Mouse (Mus musculus): ENCODE measurements around the gene Slc16a8. TPM values are rescaled to one million over a fixed set of nuclear protein-coding genes. Genes with fewer than 3 reads are reported as not detected.
A peak's percentile ranks its signal among the peaks of the same experiment; 100 is the strongest.

Gene Slc16a8
- total RNA-seq, 2 experiments from 2014 or later, result 0.13 to 0.53 TPM

- DNase-seq, result peak; percentile 63
- intact Hi-C loops (cut with DNase I), result no loop called here
- Histone ChIP-seq H3K4me3 (peak overlapping the region; percentile 83), H3K27ac (peak overlapping the region; percentile 81)
- no peak for TF ChIP-seq CTCF (IDR thresholded peaks at IDR 0.05)
Observed at GRCm38 (mm10) chr15:79261095-79261725, 6.6 kb upstream of the Slc16a8 start.

DNA sequence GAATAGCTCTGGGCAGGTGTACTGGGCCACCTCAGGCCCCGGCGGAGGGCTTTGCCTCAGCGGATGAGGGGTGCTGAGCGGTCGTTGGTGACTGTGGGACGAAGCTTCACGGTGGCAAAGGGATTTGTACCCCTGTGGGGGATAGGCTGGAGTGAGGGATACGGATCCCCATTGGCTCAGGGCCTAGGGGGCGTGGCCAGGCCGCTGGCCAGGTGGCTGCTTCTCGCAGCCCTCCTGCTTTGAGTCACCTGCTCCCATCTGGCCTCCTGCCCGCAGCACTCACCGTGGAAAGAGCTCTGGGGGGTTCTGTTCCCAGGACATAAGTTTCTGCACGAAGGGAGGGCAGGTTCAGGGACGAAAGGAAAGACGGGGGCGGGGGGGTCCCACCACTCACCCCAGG is 4.0 kb upstream of the Slc16a8 start:
- no peak overlapping the region for H3K27ac ChIP-seq
- H3K4me3 ChIP-seq, result no peak overlapping the region
- no peak for TF ChIP-seq CTCF (IDR thresholded peaks at IDR 0.05)
- no peak for DNase-seq
- intact Hi-C loops (cut with DNase I), result no loop called here

- intact Hi-C loops (cut with DNase I), result no loop called here
- H3K27ac ChIP-seq, result peak overlapping the region; percentile 51; the same call in 1 of the 2 replicates
- peak overlapping the region; percentile 68 for H3K4me3 ChIP-seq
- TF ChIP-seq CTCF (IDR thresholded peaks at IDR 0.05), result no peak
- no peak for DNase-seq
Observed at GRCm38 (mm10) chr15:79252580-79252979, 2.0 kb downstream of the Slc16a8 start.

DNA sequence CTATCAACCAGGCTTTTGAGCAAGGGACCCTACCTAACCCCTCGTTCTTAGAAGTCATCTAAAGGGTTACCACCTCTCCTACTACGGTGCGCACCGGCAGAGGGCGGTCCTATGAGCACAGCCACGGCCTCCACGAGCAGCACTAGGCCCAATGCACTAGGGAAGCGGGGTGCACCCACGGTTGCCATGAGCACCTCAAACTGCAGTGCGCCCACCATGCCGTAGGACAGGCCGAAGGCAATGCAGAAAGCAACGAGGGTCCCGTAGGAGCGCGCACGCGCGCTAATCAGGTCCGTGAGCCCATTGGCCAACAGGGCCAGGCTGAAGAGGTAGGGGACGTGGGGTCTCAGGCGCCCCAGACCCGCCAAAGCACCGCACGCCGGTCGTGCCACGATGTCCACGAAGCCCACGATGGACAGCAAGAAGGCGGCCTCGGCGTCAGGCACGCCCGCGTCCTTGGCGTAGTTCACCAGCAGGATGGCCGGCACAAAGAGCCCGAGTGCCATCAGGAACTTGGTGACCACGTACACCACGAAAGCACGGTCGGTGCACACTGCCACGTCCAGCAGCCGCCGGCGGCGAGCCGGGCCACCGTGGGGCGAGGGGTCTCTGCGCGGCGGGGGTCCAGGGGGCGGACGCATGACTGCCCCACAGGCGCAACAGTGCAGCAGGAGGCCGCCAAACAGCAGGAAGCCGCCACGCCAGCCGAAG is 2.6 kb downstream of the Slc16a8 start:
- peak overlapping the region; percentile 68 for H3K4me3 ChIP-seq
- peak; percentile 28; the same call in 1 of the 2 replicates for TF ChIP-seq CTCF (IDR thresholded peaks at IDR 0.05)
- peak overlapping the region; percentile 51 for H3K27ac ChIP-seq
- DNase-seq, result peak; percentile 64
- intact Hi-C loops (cut with DNase I), result no loop called here

- no peak overlapping the region for H3K4me3 ChIP-seq
- DNase-seq, result no peak
- no peak overlapping the region for H3K27ac ChIP-seq
- TF ChIP-seq CTCF (IDR thresholded peaks at IDR 0.05), result no peak
- intact Hi-C loops (cut with DNase I), result no loop called here
Observed at GRCm38 (mm10) chr15:79251168-79251567, 3.4 kb downstream of the Slc16a8 start.

- intact Hi-C loops (cut with DNase I), result no loop called here
- no peak for DNase-seq
- Histone ChIP-seq H3K27ac (no peak overlapping the region), H3K4me3 (no peak overlapping the region)
- TF ChIP-seq CTCF (IDR thresholded peaks at IDR 0.05), result no peak
Observed at GRCm38 (mm10) chr15:79250236-79250635, 4.3 kb downstream of the Slc16a8 start.

DNA sequence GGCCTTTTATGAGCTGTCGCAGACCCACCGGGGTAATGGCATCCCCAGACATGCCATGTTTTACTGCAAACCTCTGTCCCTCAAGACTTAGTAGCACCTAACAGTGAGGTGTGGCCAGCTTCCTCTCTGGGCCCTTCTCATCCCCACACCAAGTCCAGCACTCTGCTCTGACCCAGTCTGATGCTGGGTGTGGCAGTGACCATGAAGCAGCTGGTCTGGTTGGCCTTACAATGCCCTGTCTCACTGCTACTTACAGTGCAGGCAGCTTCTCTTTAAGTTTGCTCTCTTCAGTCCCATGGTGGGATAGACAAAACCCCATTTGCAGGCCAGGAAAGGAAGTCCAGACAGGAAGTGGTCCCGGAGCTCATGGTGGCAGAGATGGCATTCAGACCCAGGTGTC is 9.2 kb downstream of the Slc16a8 start:
- no peak for TF ChIP-seq CTCF (IDR thresholded peaks at IDR 0.05)
- peak overlapping the region; percentile 0; the same call in 1 of the 2 replicates for H3K4me3 ChIP-seq
- H3K27ac ChIP-seq, result peak overlapping the region; percentile 95
- no peak for DNase-seq
- intact Hi-C loops (cut with DNase I), result loop anchor here (10.0 kb wide), 1 partner anchor 359 kb away; the partner anchor contains the start of gene Dmc1

- TF ChIP-seq CTCF (IDR thresholded peaks at IDR 0.05), result no peak
- DNase-seq, result peak; percentile 61
- Histone ChIP-seq H3K4me3 (peak overlapping the region; percentile 23; the same call in 1 of the 2 replicates), H3K27ac (peak overlapping the region; percentile 95)
- intact Hi-C loops (cut with DNase I), result loop anchor here (5.0 to 10.0 kb wide), 2 partner anchors 83 to 361 kb away; partner anchors contain the start of genes Dmc1 and Pla2g6
Observed at GRCm38 (mm10) chr15:79244071-79244893, 10.3 kb downstream of the Slc16a8 start.

- intact Hi-C loops (cut with DNase I), result loop anchor here (1.0 to 10.0 kb wide), 4 partner anchors 37 to 361 kb away; partner anchors contain the start of genes Dmc1 and Pla2g6
- Histone ChIP-seq H3K27ac (peak overlapping the region; percentile 95), H3K4me3 (peak overlapping the region; percentile 32)
- DNase-seq, result peak; percentile 97
- no peak for TF ChIP-seq CTCF (IDR thresholded peaks at IDR 0.05)
Observed at GRCm38 (mm10) chr15:79243234-79244042, 11.1 kb downstream of the Slc16a8 start.

DNA sequence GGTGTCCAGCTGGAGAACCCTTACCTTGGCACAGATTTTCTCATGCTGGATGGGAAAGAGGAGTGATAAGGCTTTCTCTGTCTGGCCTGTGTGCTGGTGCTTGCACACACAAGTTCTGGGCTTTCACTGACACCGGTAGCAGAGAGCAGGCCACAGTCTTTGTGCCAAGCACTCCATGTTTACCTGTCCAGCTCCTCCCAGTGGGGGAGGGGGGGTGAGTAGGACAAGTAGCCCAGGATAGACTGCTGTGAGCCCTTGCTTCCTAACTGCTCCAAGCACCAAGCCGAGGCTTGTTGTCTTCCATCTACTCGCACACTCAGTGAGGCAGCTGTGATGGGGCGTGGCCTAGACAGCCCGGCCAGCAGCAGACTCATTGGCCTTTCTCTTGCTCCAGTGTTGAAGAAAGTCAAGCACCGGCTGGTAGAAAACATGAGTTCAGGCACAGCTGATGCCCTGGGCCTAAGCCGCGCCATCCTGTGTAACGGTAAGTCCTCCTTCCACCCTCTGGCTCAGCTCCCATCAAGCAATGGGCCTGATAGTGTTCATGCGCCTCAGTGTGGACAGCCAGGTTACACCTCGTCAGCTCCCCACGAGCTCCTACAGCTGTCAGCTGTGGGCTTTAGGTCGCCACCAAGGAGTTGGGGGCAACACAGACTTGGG is 11.9 kb downstream of the Slc16a8 start:
- DNase-seq, result no peak
- H3K27ac ChIP-seq, result peak overlapping the region; percentile 95
- no peak for TF ChIP-seq CTCF (IDR thresholded peaks at IDR 0.05)
- H3K4me3 ChIP-seq, result peak overlapping the region; percentile 32
- intact Hi-C loops (cut with DNase I), result loop anchor here (1.0 to 10.0 kb wide), 4 partner anchors 38 to 362 kb away; partner anchors contain the start of genes Dmc1 and Pla2g6

GRCm38 (mm10) chr15:79238036-79238435 is 16.5 kb downstream of the Slc16a8 start:
- intact Hi-C loops (cut with DNase I), result no loop called here
- no peak overlapping the region for H3K27ac ChIP-seq
- no peak for TF ChIP-seq CTCF (IDR thresholded peaks at IDR 0.05)
- no peak overlapping the region for H3K4me3 ChIP-seq
- DNase-seq, result no peak
